Mouse (Mus musculus) MEL (cell line): Measurements from ENCODE around the gene Pafah1b2. TPM values are rescaled to one million over a fixed set of nuclear protein-coding genes. Genes with fewer than 3 reads are reported as not detected.

Experiments
- DNase-seq: peaks from one replicate; pipeline ENCODE4 v3.0.0; 2011; ENCODE audit warnings: low read depth, low spot score
- H3K27ac ChIP-seq: 2 replicates; pipeline ENCODE4 v1.5.1; 2012; ENCODE audit warnings: low read depth, mild to moderate bottlenecking, control low read depth, low read length, moderate library complexity; ENCODE audit not compliant: control insufficient read depth
- H3K27me3 ChIP-seq, 2 experiments: fragments of 150-350 bp in 1 of 2; sonication (generic) in 1 of 2; 2 replicates each; pipeline ENCODE4 v1.6.1; 2012; ENCODE audit warnings: low read length in 2 of 2, mild to moderate bottlenecking in 2 of 2, improper control_type of control experiment in 1 of 2, moderate library complexity in 1 of 2; ENCODE audit not compliant: insufficient read depth in 2 of 2, control insufficient read depth in 1 of 2
- H3K36me3 ChIP-seq, 2 experiments: 2 replicates each; pipeline ENCODE4 v1.6.1; 2012 to 2014; ENCODE audit warnings: low read length in 2 of 2, improper control_type of control experiment in 1 of 2, inconsistent platforms in 1 of 2, mild to moderate bottlenecking in 1 of 2; ENCODE audit not compliant: insufficient read depth in 2 of 2, control insufficient read depth in 1 of 2
- H3K4me1 ChIP-seq, 2 experiments: fragments of 150-350 bp in 1 of 2; sonication (generic) in 1 of 2; 2 replicates each; pipeline ENCODE4 v1.6.1; 2012; ENCODE audit warnings: low read length in 2 of 2, improper control_type of control experiment in 1 of 2, mild to moderate bottlenecking in 1 of 2; ENCODE audit not compliant: insufficient read depth in 2 of 2, control insufficient read depth in 1 of 2
- H3K4me3 ChIP-seq, 2 experiments: fragments of 150-350 bp in 1 of 2; sonication (generic) in 1 of 2; 2 replicates each; pipeline ENCODE4 v1.5.1; 2012; ENCODE audit warnings: low read depth in 2 of 2, low read length in 2 of 2, mild to moderate bottlenecking in 2 of 2, moderate library complexity in 2 of 2, control low read depth in 1 of 2, improper control_type of control experiment in 1 of 2; ENCODE audit not compliant: control insufficient read depth in 1 of 2, insufficient read depth in 1 of 2
- H3K79me2 ChIP-seq: 2 replicates; pipeline ENCODE4 v1.6.1; 2012; ENCODE audit warnings: mild to moderate bottlenecking, low read length, moderate library complexity; ENCODE audit not compliant: control insufficient read depth, poor library complexity, insufficient read depth
- H3K9ac ChIP-seq: 2 replicates; pipeline ENCODE4 v1.6.1; 2012; ENCODE audit warnings: low read depth, mild to moderate bottlenecking, control low read depth, low read length, moderate library complexity; ENCODE audit not compliant: control insufficient read depth, poor library complexity, severe bottlenecking
- H3K9me3 ChIP-seq: fragments of 150-350 bp; sonication (generic); replicated peaks from 2 replicates; pipeline ENCODE4 v1.6.1; 2012; ENCODE audit warnings: mild to moderate bottlenecking, low read length, improper control_type of control experiment, moderate library complexity; ENCODE audit not compliant: insufficient read depth
- BHLHE40 ChIP-seq: IDR thresholded peaks from 2 replicates; pipeline ENCODE4 v1.6.1; 2012; ENCODE audit warnings: low read depth, mild to moderate bottlenecking, inconsistent platforms, low read length, improper control_type of control experiment, borderline replicate concordance
- CHD1 ChIP-seq: IDR thresholded peaks from 2 replicates; pipeline ENCODE4 v1.6.1; 2012; ENCODE audit warnings: low read depth, mild to moderate bottlenecking, inconsistent platforms, low read length, improper control_type of control experiment
- CTCF ChIP-seq, 3 experiments: IDR thresholded peaks in 2 of 3; conservative IDR thresholded peaks in 1 of 3; 2 replicates each; pipeline ENCODE4 v1.5.1; 2011 to 2012; ENCODE audit warnings: low read length in 3 of 3, low read depth in 2 of 3, mild to moderate bottlenecking in 2 of 3, improper control_type of control experiment in 1 of 3, inconsistent platforms in 1 of 3, mixed read lengths in 1 of 3, moderate library complexity in 1 of 3; ENCODE audit not compliant: control insufficient read depth in 1 of 3, insufficient read depth in 1 of 3, poor library complexity in 1 of 3, severe bottlenecking in 1 of 3
- E2F4 ChIP-seq: IDR thresholded peaks from 2 replicates; pipeline ENCODE4 v1.6.1; 2011; ENCODE audit warnings: low read depth, low read length, improper control_type of control experiment, borderline replicate concordance
- EP300 ChIP-seq, 2 experiments: IDR thresholded peaks; 2 replicates each; pipeline ENCODE4 v1.6.1; 2011; ENCODE audit warnings: improper control_type of control experiment in 2 of 2, low read length in 2 of 2, low read depth in 1 of 2, mild to moderate bottlenecking in 1 of 2
- GABPA ChIP-seq: IDR thresholded peaks from 2 replicates; pipeline ENCODE4 v1.6.1; 2012; ENCODE audit warnings: low read depth, mild to moderate bottlenecking, inconsistent platforms, low read length, improper control_type of control experiment, moderate library complexity
- GATA1 ChIP-seq: IDR thresholded peaks from 2 replicates; pipeline ENCODE4 v1.6.1; 2011; ENCODE audit warnings: low read depth, low read length, improper control_type of control experiment
- MAFK ChIP-seq: IDR thresholded peaks from 2 replicates; pipeline ENCODE4 v1.6.1; 2011; ENCODE audit warnings: low read depth, mild to moderate bottlenecking, low read length, improper control_type of control experiment, borderline replicate concordance
- MAX ChIP-seq: IDR thresholded peaks from 2 replicates; pipeline ENCODE4 v1.6.1; 2011; ENCODE audit warnings: low read length, improper control_type of control experiment
- MAZ ChIP-seq: IDR thresholded peaks from 2 replicates; pipeline ENCODE4 v1.6.1; 2012; ENCODE audit warnings: low read depth, mild to moderate bottlenecking, inconsistent platforms, low read length, improper control_type of control experiment
- MYC ChIP-seq: IDR thresholded peaks from 2 replicates; pipeline ENCODE4 v1.6.1; 2011; ENCODE audit warnings: low read depth, mild to moderate bottlenecking, low read length, improper control_type of control experiment, moderate library complexity
- NELFE ChIP-seq: IDR thresholded peaks from 2 replicates; pipeline ENCODE4 v1.6.1; 2011; ENCODE audit warnings: low read depth, low read length, improper control_type of control experiment
- POLR2A ChIP-seq, 2 experiments: IDR thresholded peaks; 2 replicates each; pipeline ENCODE4 v1.6.1; 2011 to 2012; ENCODE audit warnings: low read length in 2 of 2, mild to moderate bottlenecking in 2 of 2, control low read depth in 1 of 2, improper control_type of control experiment in 1 of 2, low read depth in 1 of 2, moderate library complexity in 1 of 2; ENCODE audit not compliant: control insufficient read depth in 1 of 2, insufficient read depth in 1 of 2, poor library complexity in 1 of 2
- RAD21 ChIP-seq: IDR thresholded peaks from 2 replicates; pipeline ENCODE4 v1.6.1; 2011; ENCODE audit warnings: mild to moderate bottlenecking, low read depth, low read length, improper control_type of control experiment
- RCOR1 ChIP-seq: IDR thresholded peaks from 2 replicates; pipeline ENCODE4 v1.6.1; 2012; ENCODE audit warnings: low read depth, mild to moderate bottlenecking, inconsistent platforms, low read length, improper control_type of control experiment
- SMC3 ChIP-seq: IDR thresholded peaks from 2 replicates; pipeline ENCODE4 v1.6.1; 2011; ENCODE audit warnings: low read depth, low read length, improper control_type of control experiment
- TCF12 ChIP-seq: IDR thresholded peaks from 2 replicates; pipeline ENCODE4 v1.6.1; 2014; ENCODE audit warnings: low read depth, mild to moderate bottlenecking, inconsistent platforms, low read length, improper control_type of control experiment, moderate library complexity
- UBTF ChIP-seq: IDR thresholded peaks from 2 replicates; pipeline ENCODE4 v1.6.1; 2012; ENCODE audit warnings: low read depth, mild to moderate bottlenecking, inconsistent platforms, low read length, improper control_type of control experiment, moderate library complexity, borderline replicate concordance; ENCODE audit not compliant: insufficient read depth
- USF1 ChIP-seq: IDR thresholded peaks from 2 replicates; pipeline ENCODE4 v1.6.1; 2014; ENCODE audit warnings: low read depth, mild to moderate bottlenecking, inconsistent platforms, low read length, improper control_type of control experiment, moderate library complexity
- ZC3H11A ChIP-seq: IDR thresholded peaks from 2 replicates; pipeline ENCODE4 v1.6.1; 2012; ENCODE audit warnings: low read depth, mild to moderate bottlenecking, inconsistent platforms, low read length, improper control_type of control experiment
- ZKSCAN1 ChIP-seq: IDR thresholded peaks from 2 replicates; pipeline ENCODE4 v1.6.1; 2012; ENCODE audit warnings: low read depth, mild to moderate bottlenecking, inconsistent platforms, low read length, improper control_type of control experiment, moderate library complexity
- ZMIZ1 ChIP-seq: IDR thresholded peaks from 2 replicates; pipeline ENCODE4 v1.6.1; 2012; ENCODE audit warnings: low read depth, mild to moderate bottlenecking, inconsistent platforms, low read length, improper control_type of control experiment, moderate library complexity
- polyA plus RNA-seq, 2 experiments: library from polyadenylated mRNA; stranded (reverse) in 1 of 2; unstranded in 1 of 2; fragments of >175 nt in 1 of 2; fragments of >200 nt in 1 of 2; gene quantifications; 2 replicates each; pipeline versions ENCODE4 v1.2.1 to v1.2.4; 2012; ENCODE audit warnings: low replicate concordance in 2 of 2, low read depth in 1 of 2; ENCODE audit not compliant: insufficient read length in 2 of 2, insufficient read depth in 1 of 2, missing spikeins in 1 of 2
- total RNA-seq: library from RNA; depleted of rRNA; stranded (reverse); fragments of 300-350 nt; gene quantifications from 2 replicates; pipeline ENCODE4 v1.2.3, GENCODE M21; 2012

Pafah1b2 gene
- total and polyA plus RNA-seq, 3 experiments: 127 to 178 (median 131) TPM

GRCm38 (mm10) chr9:46053014-46053666 is 40.6 kb upstream of the Pafah1b2 start:
- TF ChIP-seq USF1: no peak
- no peak for TF ChIP-seq ZKSCAN1
- TF ChIP-seq ZMIZ1: no peak
- no peak for TF ChIP-seq CTCF (IDR thresholded peaks at IDR 0.05 in 2 of 3, conservative IDR thresholded peaks at IDR 0.05 in 1 of 3; ENCODE audit: control insufficient read depth in 1 of 3, insufficient read depth in 1 of 3, low read depth in 2 of 3, low read length in 3 of 3, poor library complexity in 1 of 3, severe bottlenecking in 1 of 3)
- no peak for TF ChIP-seq MYC
- no peak for TF ChIP-seq GABPA
- TF ChIP-seq GATA1: no peak
- TF ChIP-seq EP300 (IDR thresholded peaks at IDR 0.05; ENCODE audit: low read depth in 1 of 2, low read length in 2 of 2): no peak
- no peak for TF ChIP-seq RAD21
- TF ChIP-seq BHLHE40: no peak
- no peak for TF ChIP-seq TCF12
- TF ChIP-seq NELFE: no peak
- TF ChIP-seq POLR2A (IDR thresholded peaks at IDR 0.05; ENCODE audit: control insufficient read depth in 1 of 2, insufficient read depth in 1 of 2, low read depth in 1 of 2, low read length in 2 of 2, poor library complexity in 1 of 2): no peak
- no peak for TF ChIP-seq RCOR1
- no peak for TF ChIP-seq UBTF
- TF ChIP-seq E2F4: no peak
- TF ChIP-seq SMC3: no peak
- no peak for TF ChIP-seq MAFK
- no peak for TF ChIP-seq CHD1
- no peak for TF ChIP-seq MAX
- DNase-seq: no peak
- no peaks in the 10 kb centered on the region for H3K9me3 ChIP-seq
- H3K27me3 ChIP-seq: no peaks in the 10 kb centered on the region
- H3K36me3 ChIP-seq: peaks cover 3 to 17% of the 10 kb centered on the region in 2 experiments; a peak in 3 of 4 replicates
- H3K9ac ChIP-seq: no peak overlapping the region
- H3K79me2 ChIP-seq: peaks cover 67% of the 10 kb centered on the region
- H3K27ac ChIP-seq: no peak overlapping the region
- no peak overlapping the region for H3K4me3 ChIP-seq
- H3K4me1 ChIP-seq: peaks cover 2 to 4% of the 10 kb centered on the region in 2 experiments; a peak in 2 of 4 replicates

- Histone ChIP-seq H3K79me2 (peaks cover 64% of the 10 kb centered on the region), H3K36me3 (peaks cover 3 to 14% of the 10 kb centered on the region in 2 experiments; a peak in 3 of 4 replicates), H3K9me3 (no peaks in the 10 kb centered on the region), H3K27me3 (no peaks in the 10 kb centered on the region), H3K4me1 (peaks cover 2 to 9% of the 10 kb centered on the region in 2 experiments; a peak in 2 of 4 replicates), H3K4me3 (no peak overlapping the region), H3K27ac (no peak overlapping the region), H3K9ac (no peak overlapping the region)
- no peak for TF ChIP-seq MAZ
- TF ChIP-seq ZC3H11A: no peak
- DNase-seq: no peak
These were observed 37.7 kb upstream of the Pafah1b2 start for GRCm38 (mm10) chr9:46050203-46050602.
